Comparison of ENCODE assay signal across 9 mouse cellular contexts in genomic region chr10:39534324-39535026, GRCm38 (mm10).
DNase-seq lines count a peak whose midpoint lies in the region; ATAC-seq and TF ChIP-seq lines count a peak whose summit lies in the region.
"Had no signal": no experiment of that assay in that cellular context is flagged by ENCODE, and none has a peak within 500 bp of the region (broad histone marks: within the 10 kb centered on the region; RNA-seq: fewer than 3 reads in every experiment).

No protein-coding gene starts in this region.

- peaks cover 53% of the 10 kb centered on the region for H3K36me3 ChIP-seq in embryonic facial prominence, embryonic 10.5 days (replicated peaks)
- peaks cover 3% of the 10 kb centered on the region for H3K36me3 ChIP-seq in intestine, postnatal 0 days (ENCODE audit: control insufficient read depth, insufficient read depth)

- peak; percentile 54 for DNase-seq in gastrocnemius, adult 2 months
- no peak for DNase-seq in gastrocnemius, adult 18-20 months (ENCODE audit: low spot score)
- DNase-seq in embryonic facial prominence, embryonic 10.5 days (ENCODE audit: low spot score): peak; percentile 71
- DNase-seq in mesoderm, embryonic 11.5 days (ENCODE audit: low read depth, low spot score): peak; percentile 77
- no peak for DNase-seq in spleen, postnatal 14 days (ENCODE audit: low spot score in 2 of 2)
- DNase-seq in thymus, postnatal 36 days: no peak
- DNase-seq in thymus, adult 18-20 months: no peak

- H3K4me2 ChIP-seq in intestine, postnatal 0 days (replicated peaks; ENCODE audit: low read depth): no peak overlapping the region
- H3K4me2 ChIP-seq: liver, embryonic 15.5 days had no signal

- no peaks in the 10 kb centered on the region for H3K27me3 ChIP-seq in embryonic facial prominence, embryonic 10.5 days (replicated peaks; ENCODE audit: low read depth, poor library complexity, severe bottlenecking)
- H3K27me3 ChIP-seq in intestine, postnatal 0 days (replicated peaks; ENCODE audit: control insufficient read depth, insufficient read depth, low read length): no peaks in the 10 kb centered on the region
- H3K27me3 ChIP-seq: liver, embryonic 15.5 days had no signal

- intact Hi-C loops in gastrocnemius, adult 2 months (cut with DNase I): loop anchor here (5.0 kb wide), 1 partner anchor 198 kb away; the partner anchor contains the start of gene Rev3l

- ATAC-seq in intestine, postnatal 0 days: peak; percentile 28; the same call in 1 of the 2 replicates

- no peak overlapping the region for H3K9ac ChIP-seq in intestine, postnatal 0 days (ENCODE audit: low read depth, low read length)
- H3K9ac ChIP-seq: liver, embryonic 15.5 days had no signal

- H3K4me1 ChIP-seq in embryonic facial prominence, embryonic 10.5 days: peaks cover 67% of the 10 kb centered on the region
- H3K4me1 ChIP-seq in intestine, postnatal 0 days (replicated peaks; ENCODE audit: control insufficient read depth, insufficient read depth, low read length): 0 out of 2 replicates have a peak, but pooled peaks cover 7% of the 10 kb centered on the region
- H3K4me1 ChIP-seq: liver, embryonic 15.5 days had no signal

- H3K27ac ChIP-seq in gastrocnemius, adult 2 months: peak overlapping the region; percentile 20; the same call in 1 of the 2 replicates
- H3K27ac ChIP-seq in embryonic facial prominence, embryonic 10.5 days (replicated peaks): peak overlapping the region; percentile 80
- H3K27ac ChIP-seq in intestine, postnatal 0 days (ENCODE audit: low read depth, low read length): peak overlapping the region; percentile 50
- H3K27ac ChIP-seq: liver, embryonic 15.5 days had no signal

- H3K4me3 ChIP-seq in gastrocnemius, adult 2 months: no peak overlapping the region
- H3K4me3 ChIP-seq in embryonic facial prominence, embryonic 10.5 days: no peak overlapping the region
- no peak overlapping the region for H3K4me3 ChIP-seq in intestine, postnatal 0 days (ENCODE audit: low read depth, low read length)
- H3K4me3 ChIP-seq: liver, embryonic 15.5 days had no signal

- H3K9me3 ChIP-seq in embryonic facial prominence, embryonic 10.5 days: no peaks in the 10 kb centered on the region
- H3K9me3 ChIP-seq in intestine, postnatal 0 days (ENCODE audit: control insufficient read depth): no peaks in the 10 kb centered on the region
- H3K9me3 ChIP-seq: liver, embryonic 15.5 days had no signal

- WGBS in embryonic facial prominence, embryonic 10.5 days: 56% methylated on average over 9 of the region's 9 CpGs
- 48% methylated on average over 9 of the region's 9 CpGs for WGBS in intestine, postnatal 0 days

- TF ChIP-seq CTCF in gastrocnemius, adult 2 months (IDR thresholded peaks at IDR 0.05): no peak
- TF ChIP-seq CTCF in intestine, postnatal 0 days (IDR thresholded peaks at IDR 0.05; ENCODE audit: low read depth): no peak

Comparison
In these comparisons a context has a peak if more than half of its experiments do, and no peak if none do; other contexts are left out.
1. DNase-seq: peak in gastrocnemius, adult 2 months (single experiment), embryonic facial prominence, embryonic 10.5 days (single experiment) and mesoderm, embryonic 11.5 days (single experiment); none in gastrocnemius, adult 18-20 months (single experiment), spleen, postnatal 14 days (0 of 2), thymus, postnatal 36 days (0 of 2) and thymus, adult 18-20 months (0 of 2).
2. H3K27ac ChIP-seq: peak in every context shown above with its lines; median percentile 80 in embryonic facial prominence, embryonic 10.5 days; 50 in intestine, postnatal 0 days; 20 in gastrocnemius, adult 2 months.